Mouse (Mus musculus) gonadal fat pad, adult 2 months (tissue): ENCODE measurements at regions not wholly inside any gene's neighbourhood (a gene's known extent, or its start where the extent isn't known, plus 50 kb on each side); places are given as distances from the start of the nearest gene placed in this dataset.

Experiments
- DNase-seq: peaks from one replicate; pipeline ENCODE4 v3.0.0-alpha.2; 2012; ENCODE audit warnings: low read depth

- DNase-seq: no peak
Observed at GRCm38 (mm10) chr6:50713297-50713696, 59.1 kb upstream of the Npvf start.

DNA sequence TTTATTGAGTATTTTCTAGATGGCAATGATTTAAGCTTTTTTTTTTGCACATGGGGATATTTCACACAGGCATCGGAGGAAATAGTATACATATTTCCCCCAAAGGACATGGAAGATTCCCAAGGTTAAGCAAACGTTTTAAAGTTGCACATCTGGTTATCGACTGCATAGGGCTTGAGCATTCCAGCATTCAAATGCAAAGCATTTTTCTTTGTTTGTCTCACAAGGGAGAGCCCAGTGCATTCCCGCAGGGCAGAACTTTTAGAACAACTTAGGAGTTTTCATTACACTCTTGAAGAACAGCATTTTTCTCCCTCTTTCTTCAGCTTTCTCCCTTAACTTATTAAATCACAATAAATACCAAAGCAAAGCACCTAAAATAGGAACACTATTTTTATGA lies 64.4 kb upstream of the Npvf start:
- no peak for DNase-seq

DNA sequence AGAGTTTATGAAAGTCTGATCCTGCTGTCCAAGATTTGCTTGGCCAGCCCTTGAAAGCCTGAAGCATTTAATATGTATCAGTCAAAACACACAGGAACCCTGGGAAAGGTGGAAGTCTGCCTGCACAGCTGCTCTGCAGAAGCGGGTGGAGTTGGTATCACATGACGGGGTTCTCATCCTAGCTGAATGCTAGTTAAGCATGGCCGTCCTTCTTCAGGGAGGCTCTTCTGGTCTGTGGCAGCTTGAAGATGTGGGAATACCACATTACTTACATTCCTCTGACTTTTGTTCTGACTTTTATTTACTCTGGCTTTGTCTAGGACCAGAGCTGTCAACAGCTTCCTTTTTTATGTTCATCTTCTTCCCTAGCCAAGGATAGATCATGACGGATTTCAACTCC lies 66.1 kb upstream of the Npvf start:
- no peak for DNase-seq

- DNase-seq: no peak
Observed at GRCm38 (mm10) chr6:50725640-50726039, 71.4 kb upstream of the Npvf start.

GRCm38 (mm10) chr6:50726166-50726591 lies 71.9 kb upstream of the Npvf start:
- DNase-seq: no peak

GRCm38 (mm10) chr6:50730744-50731718 lies 76.8 kb upstream of the Npvf start:
- DNase-seq: no peak

GRCm38 (mm10) chr6:50734701-50735100 lies 80.5 kb upstream of the Npvf start:
- DNase-seq: no peak

DNA sequence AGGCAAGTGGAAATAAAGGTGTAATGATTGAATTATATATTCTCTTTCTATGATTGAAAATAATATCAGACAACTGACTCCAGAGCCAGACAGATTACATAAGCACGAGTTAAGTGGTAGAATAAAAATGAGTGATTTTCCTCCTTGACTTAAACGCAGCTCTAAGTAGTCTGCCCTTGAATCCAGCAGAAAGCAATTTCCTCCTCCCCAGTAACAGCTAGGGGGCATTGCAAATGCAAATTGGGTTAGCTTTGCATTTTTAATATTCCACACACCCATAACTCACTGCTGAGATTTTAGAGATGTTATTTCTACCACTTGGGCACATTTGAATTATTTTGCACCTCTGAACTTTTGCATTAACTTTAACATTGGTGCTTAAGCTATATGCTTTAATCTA lies 81.6 kb upstream of the Npvf start:
- DNase-seq: no peak

- DNase-seq: no peak
Observed at GRCm38 (mm10) chr6:50742009-50742408, 87.8 kb upstream of the Npvf start.

- no peak for DNase-seq
Observed at GRCm38 (mm10) chr6:50744462-50745166, 90.4 kb upstream of the Npvf start.

DNA sequence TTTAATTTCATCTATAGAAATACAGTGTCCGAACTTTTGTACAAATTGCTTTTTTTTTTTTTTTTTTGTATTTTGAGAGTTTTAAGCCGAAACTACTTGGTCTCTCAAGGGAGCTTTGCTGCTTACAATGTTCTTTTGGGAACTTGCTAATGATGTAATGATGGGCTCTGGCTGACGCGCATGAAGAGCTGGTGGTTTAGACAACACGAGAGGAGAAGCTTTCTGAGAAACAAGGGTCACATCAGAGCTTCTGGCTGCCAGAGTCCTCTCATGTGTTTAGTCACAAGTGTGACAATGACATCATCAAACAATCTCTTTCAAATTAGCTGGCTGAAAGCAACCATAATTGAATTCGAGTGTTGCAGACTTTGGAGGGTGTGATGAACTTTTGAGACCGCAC lies 98.9 kb upstream of the Npvf start:
- DNase-seq: no peak

GRCm38 (mm10) chr6:50754786-50755185 lies 100.5 kb upstream of the Npvf start:
- DNase-seq: no peak

DNA sequence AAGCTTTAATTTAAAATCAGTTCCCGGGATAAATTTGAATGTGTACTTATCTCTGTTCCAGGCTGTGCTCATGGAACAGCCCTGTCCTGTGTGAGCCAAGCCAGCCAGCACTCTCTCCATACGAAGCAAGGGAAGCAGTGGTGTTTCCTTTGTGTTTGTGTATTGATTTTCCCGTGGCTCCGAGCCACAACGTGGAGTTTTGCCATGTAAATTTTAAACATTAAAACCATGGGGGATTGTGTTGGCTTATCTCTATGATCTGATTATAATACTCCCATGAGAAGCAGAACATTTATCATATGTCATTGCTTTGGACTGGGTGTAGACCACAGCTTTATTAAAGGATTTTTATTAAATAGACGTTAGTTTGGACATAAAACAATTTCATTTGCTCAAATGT lies 106.1 kb upstream of the Npvf start:
- DNase-seq: no peak

DNA sequence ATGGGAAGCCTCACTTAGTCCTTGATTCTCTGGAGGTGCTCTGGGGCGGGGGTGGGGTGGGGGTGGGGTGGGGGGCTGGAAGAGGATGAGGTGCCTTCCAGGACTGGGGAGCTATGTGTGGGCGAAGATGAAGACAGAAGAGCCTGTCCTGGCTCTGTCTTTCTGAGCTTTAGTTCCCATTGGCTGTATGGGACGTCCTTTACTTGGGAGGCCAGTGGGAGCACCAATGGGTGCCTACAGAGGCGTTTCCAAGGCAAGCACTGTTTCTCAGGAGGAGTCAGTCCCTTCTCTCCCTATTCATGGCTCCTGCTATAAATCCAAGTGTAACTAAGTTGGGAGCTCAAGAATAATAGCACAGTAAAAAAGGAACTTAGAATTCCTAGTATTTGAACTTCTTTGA lies 108.9 kb upstream of the Npvf start:
- no peak for DNase-seq

- DNase-seq: no peak
Observed at GRCm38 (mm10) chr6:50766442-50766915, 112.2 kb upstream of the Npvf start.

GRCm38 (mm10) chr6:50767126-50767525 lies 112.9 kb upstream of the Npvf start:
- no peak for DNase-seq

DNA sequence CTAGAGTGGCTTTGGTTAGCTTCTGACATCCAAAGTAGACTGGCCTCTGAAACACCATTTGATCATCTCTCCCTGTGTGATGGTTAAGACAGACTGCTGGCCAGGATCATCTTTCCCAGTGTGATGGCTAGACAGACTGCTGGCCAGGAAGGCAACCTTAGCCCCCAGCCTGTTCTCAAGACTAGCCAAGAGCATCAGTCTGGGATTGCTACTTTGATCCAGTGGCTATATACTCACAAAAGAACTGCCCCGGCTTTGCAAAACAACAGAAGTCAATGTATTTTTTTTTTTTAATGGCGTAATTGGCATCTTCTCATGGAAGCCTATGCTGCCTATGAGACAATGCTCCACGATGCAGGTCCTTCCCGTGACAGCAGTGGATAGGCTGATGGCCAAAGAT lies 113.6 kb upstream of the Npvf start:
- no peak for DNase-seq

- no peak for DNase-seq
Observed at GRCm38 (mm10) chr6:50769101-50769500, 114.9 kb upstream of the Npvf start.

- no peak for DNase-seq
Observed at GRCm38 (mm10) chr6:50770481-50770880, 116.2 kb upstream of the Npvf start.

GRCm38 (mm10) chr6:50775637-50776036 lies 121.4 kb upstream of the Npvf start:
- DNase-seq: no peak

DNA sequence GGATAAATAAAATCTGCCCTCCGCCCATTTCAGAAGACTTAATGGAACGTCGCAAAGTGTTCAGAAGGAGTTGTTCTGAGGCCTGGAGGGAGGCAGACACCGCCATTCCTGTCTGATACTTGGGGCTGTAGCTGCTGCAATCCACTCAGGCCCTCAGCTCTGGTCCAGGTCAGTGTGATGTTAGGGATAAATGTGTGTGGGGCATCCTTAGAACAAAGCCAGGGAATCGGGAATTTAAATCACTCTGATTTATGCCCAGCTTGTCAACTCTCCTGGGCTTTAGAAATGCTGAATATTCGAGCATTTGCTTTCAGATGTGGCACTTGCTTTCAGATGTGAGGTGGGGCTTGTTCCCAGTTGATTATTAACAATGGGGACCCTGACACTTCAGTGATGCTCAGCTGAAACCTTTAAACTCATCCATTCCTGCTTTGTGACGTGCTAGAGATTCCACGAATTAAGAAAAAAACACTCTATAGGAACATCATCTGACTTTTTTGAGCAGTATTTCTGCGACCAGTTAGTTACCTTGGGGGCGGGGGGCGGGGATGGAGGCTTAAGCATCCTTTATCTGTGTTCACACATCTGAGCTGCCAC lies 122.1 kb upstream of the Npvf start:
- no peak for DNase-seq

DNA sequence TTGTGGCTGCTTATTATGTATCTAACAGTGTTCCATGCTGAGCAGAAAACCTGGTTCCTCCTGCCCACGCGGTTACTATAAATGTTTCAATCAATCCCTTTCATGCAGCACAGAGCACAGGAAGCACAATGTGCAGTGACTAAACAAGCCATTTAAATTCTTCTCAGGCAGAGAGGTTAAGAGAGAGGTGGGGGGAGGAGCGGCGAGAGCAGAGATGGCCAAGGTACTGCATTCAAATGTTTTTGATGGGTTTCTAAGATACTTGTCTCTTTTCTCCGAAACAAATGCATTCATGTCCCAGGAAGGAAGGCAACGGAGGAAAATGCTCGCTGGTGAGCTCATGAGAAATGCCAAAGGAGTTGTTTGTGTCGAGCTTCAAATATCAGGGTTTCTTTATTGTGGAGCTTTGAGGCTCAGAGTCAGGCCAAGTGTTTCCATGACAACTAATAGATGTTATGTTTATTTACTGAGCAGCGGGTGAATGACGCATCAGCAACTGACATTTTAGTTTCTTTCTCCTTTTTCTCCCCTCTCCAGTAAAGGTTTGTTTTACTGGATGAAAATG lies 122.8 kb upstream of the Npvf start:
- no peak for DNase-seq
